Mouse (Mus musculus): ENCODE data around the gene Egfl7. TPM values are rescaled to one million over a fixed set of nuclear protein-coding genes. Genes with fewer than 3 reads are reported as not detected.

The Egfl7 gene
- polyA plus RNA-seq, 1 experiment = 3.6 TPM

- H3K4me1 ChIP-seq (ENCODE audit: control insufficient read depth) = no peaks in the 10 kb centered on the region
- no peaks in the 10 kb centered on the region for H3K27me3 ChIP-seq (ENCODE audit: control insufficient read depth)
- no peaks in the 10 kb centered on the region for H3K9me3 ChIP-seq (ENCODE audit: control insufficient read depth, low read length)
- no peak for TF ChIP-seq GATA1 (IDR thresholded peaks at IDR 0.05; ENCODE audit: low read length)
- no peak overlapping the region for H3K4me3 ChIP-seq (replicated peaks)
- no peaks in the 10 kb centered on the region for H3K36me3 ChIP-seq (ENCODE audit: control insufficient read depth)
These were observed 36.7 kb upstream of the Egfl7 start for GRCm38 (mm10) chr2:26543155-26543554.

DNA sequence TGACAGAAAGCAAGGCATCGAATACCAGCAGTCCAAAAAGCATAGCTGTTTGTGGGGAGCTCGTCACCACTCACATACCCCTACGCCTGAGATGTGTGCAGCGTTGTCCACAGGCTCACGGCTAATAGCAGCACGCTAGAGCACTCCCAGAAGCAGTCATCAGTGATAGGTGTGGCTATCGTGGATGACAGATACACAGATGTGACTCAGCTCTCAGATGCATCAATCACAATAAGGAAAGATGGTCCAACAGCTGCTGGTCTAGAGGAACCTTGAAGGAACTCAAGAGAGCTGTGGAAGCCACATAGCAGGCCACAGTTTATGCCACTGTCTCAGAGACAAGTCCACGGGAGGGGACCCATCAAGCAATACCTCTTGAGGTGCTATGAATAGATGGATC lies 36.0 kb upstream of the Egfl7 start:
- TF ChIP-seq TAL1 (IDR thresholded peaks at IDR 0.05; ENCODE audit: low read length) (no peak), GATA1 (IDR thresholded peaks at IDR 0.05; ENCODE audit: low read length) (no peak)
- no peak overlapping the region for H3K4me3 ChIP-seq (replicated peaks)
- H3K9me3 ChIP-seq (ENCODE audit: control insufficient read depth, low read length) = no peaks in the 10 kb centered on the region
- H3K4me1 ChIP-seq (ENCODE audit: control insufficient read depth) = no peaks in the 10 kb centered on the region
- H3K27me3 ChIP-seq (ENCODE audit: control insufficient read depth) = no peaks in the 10 kb centered on the region
- no peaks in the 10 kb centered on the region for H3K36me3 ChIP-seq (ENCODE audit: control insufficient read depth)

- no peak for TF ChIP-seq GATA1 (IDR thresholded peaks at IDR 0.05; ENCODE audit: low read length)
- no peak for TF ChIP-seq TAL1 (IDR thresholded peaks at IDR 0.05; ENCODE audit: low read length)
These were observed 35.5 kb upstream of the Egfl7 start for GRCm38 (mm10) chr2:26544265-26544664.

DNA sequence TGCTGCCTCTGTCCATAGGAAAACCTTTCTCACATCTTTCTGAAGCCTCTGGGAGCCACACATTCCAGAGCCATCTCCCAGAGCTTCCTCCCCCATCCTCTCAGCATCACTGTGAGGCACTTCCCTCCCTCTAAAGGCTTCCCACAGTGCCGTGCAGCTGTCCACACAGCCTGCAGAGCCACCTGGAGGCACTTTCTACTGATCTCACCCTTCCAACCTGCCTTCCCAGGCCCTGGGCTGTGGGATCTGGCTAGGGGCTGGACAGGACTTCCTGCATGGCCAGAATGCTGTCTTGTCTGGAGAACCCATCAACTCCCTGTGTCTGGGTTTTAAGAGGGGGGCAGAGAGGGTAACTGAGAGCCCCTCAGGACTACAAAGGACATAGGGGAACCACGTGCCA lies 32.3 kb upstream of the Egfl7 start:
- H3K4me1 ChIP-seq (ENCODE audit: control insufficient read depth) = no peaks in the 10 kb centered on the region
- H3K27me3 ChIP-seq (ENCODE audit: control insufficient read depth) = no peaks in the 10 kb centered on the region

More at GRCm38 (mm10) chr2:26544265-26544664, 35.5 kb upstream of the Egfl7 start:
- Histone ChIP-seq H3K9me3 (ENCODE audit: control insufficient read depth, low read length) (no peaks in the 10 kb centered on the region), H3K4me3 (replicated peaks) (no peak overlapping the region), H3K4me1 (ENCODE audit: control insufficient read depth) (no peaks in the 10 kb centered on the region), H3K36me3 (ENCODE audit: control insufficient read depth) (no peaks in the 10 kb centered on the region), H3K27me3 (ENCODE audit: control insufficient read depth) (no peaks in the 10 kb centered on the region)

DNA sequence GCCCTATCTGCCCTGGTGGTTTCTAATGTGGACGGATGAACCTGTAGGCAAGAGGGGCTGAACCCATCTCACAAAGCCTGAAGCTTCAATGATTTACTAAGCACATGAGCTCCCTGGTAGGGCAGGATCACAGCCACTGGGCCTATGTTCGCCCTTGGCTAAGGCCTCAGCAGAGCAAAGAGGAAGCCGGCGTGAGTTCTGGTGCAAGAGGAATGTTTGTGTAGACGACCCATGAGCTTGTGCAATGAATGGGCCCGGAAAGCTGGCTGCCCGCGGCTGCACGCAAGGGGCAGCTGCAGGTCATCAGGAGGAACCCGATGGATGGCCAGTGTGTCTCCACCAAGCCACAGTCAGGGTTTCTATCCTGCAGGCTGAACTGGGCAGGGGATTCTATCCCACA lies 30.0 kb upstream of the Egfl7 start:
- TF ChIP-seq TAL1 (IDR thresholded peaks at IDR 0.05; ENCODE audit: low read length) (no peak), GATA1 (IDR thresholded peaks at IDR 0.05; ENCODE audit: low read length) (no peak)
- Histone ChIP-seq H3K9me3 (ENCODE audit: control insufficient read depth, low read length) (no peaks in the 10 kb centered on the region), H3K36me3 (ENCODE audit: control insufficient read depth) (no peaks in the 10 kb centered on the region), H3K4me3 (replicated peaks) (no peak overlapping the region), H3K27me3 (ENCODE audit: control insufficient read depth) (no peaks in the 10 kb centered on the region), H3K4me1 (ENCODE audit: control insufficient read depth) (no peaks in the 10 kb centered on the region; the same call in 1 of the 2 replicates)

More for the DNA sequence above, 32.3 kb upstream of the Egfl7 start:
- Histone ChIP-seq H3K9me3 (ENCODE audit: control insufficient read depth, low read length) (no peaks in the 10 kb centered on the region), H3K36me3 (ENCODE audit: control insufficient read depth) (no peaks in the 10 kb centered on the region), H3K4me3 (replicated peaks) (no peak overlapping the region)
- TF ChIP-seq GATA1 (IDR thresholded peaks at IDR 0.05; ENCODE audit: low read length) (no peak), TAL1 (IDR thresholded peaks at IDR 0.05; ENCODE audit: low read length) (no peak)

GRCm38 (mm10) chr2:26550205-26550604 lies 29.6 kb upstream of the Egfl7 start:
- H3K4me1 ChIP-seq (ENCODE audit: control insufficient read depth) = no peaks in the 10 kb centered on the region; the same call in 1 of the 2 replicates
- H3K4me3 ChIP-seq (replicated peaks) = no peak overlapping the region

GRCm38 (mm10) chr2:26550777-26551176 lies 29.0 kb upstream of the Egfl7 start:
- no peaks in the 10 kb centered on the region for H3K27me3 ChIP-seq (ENCODE audit: control insufficient read depth)
- H3K9me3 ChIP-seq (ENCODE audit: control insufficient read depth, low read length) = no peaks in the 10 kb centered on the region
- H3K4me3 ChIP-seq (replicated peaks) = no peak overlapping the region
- H3K36me3 ChIP-seq (ENCODE audit: control insufficient read depth) = no peaks in the 10 kb centered on the region
- no peaks in the 10 kb centered on the region; the same call in 1 of the 2 replicates for H3K4me1 ChIP-seq (ENCODE audit: control insufficient read depth)
- TF ChIP-seq GATA1 (IDR thresholded peaks at IDR 0.05; ENCODE audit: low read length) = no peak
- no peak for TF ChIP-seq TAL1 (IDR thresholded peaks at IDR 0.05; ENCODE audit: low read length)

More at GRCm38 (mm10) chr2:26550205-26550604, 29.6 kb upstream of the Egfl7 start:
- TF ChIP-seq TAL1 (IDR thresholded peaks at IDR 0.05; ENCODE audit: low read length) (no peak), GATA1 (IDR thresholded peaks at IDR 0.05; ENCODE audit: low read length) (no peak)
- Histone ChIP-seq H3K9me3 (ENCODE audit: control insufficient read depth, low read length) (no peaks in the 10 kb centered on the region), H3K27me3 (ENCODE audit: control insufficient read depth) (no peaks in the 10 kb centered on the region), H3K36me3 (ENCODE audit: control insufficient read depth) (no peaks in the 10 kb centered on the region)

DNA sequence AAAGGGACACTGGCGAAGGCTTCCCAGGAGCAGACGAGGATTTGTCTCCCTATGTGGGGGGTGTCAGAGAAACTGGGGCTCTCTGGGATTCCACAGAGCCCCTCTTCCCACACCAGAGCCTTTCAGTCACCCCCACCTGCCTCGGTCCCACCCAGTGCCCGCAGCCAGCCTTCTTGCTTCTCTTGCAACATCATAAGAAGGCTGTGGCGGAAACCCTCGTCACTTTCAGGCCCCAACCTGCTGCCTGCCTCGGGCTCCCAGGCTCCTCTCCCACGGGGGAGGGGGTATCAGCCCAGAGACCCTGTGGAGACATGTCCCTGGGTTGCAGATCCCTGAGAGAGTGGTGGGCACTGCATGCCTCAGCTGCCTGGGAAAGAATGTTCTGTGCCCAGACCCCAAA lies 28.4 kb upstream of the Egfl7 start:
- H3K4me1 ChIP-seq (ENCODE audit: control insufficient read depth) = no peaks in the 10 kb centered on the region; the same call in 1 of the 2 replicates
- no peaks in the 10 kb centered on the region for H3K27me3 ChIP-seq (ENCODE audit: control insufficient read depth)

GRCm38 (mm10) chr2:26552066-26552465 lies 27.7 kb upstream of the Egfl7 start:
- Histone ChIP-seq H3K9me3 (ENCODE audit: control insufficient read depth, low read length) (no peaks in the 10 kb centered on the region), H3K27me3 (ENCODE audit: control insufficient read depth) (no peaks in the 10 kb centered on the region), H3K36me3 (ENCODE audit: control insufficient read depth) (no peaks in the 10 kb centered on the region), H3K4me3 (replicated peaks) (no peak overlapping the region), H3K4me1 (ENCODE audit: control insufficient read depth) (no peaks in the 10 kb centered on the region; the same call in 1 of the 2 replicates)
- TF ChIP-seq GATA1 (IDR thresholded peaks at IDR 0.05; ENCODE audit: low read length) (no peak), TAL1 (IDR thresholded peaks at IDR 0.05; ENCODE audit: low read length) (no peak)

More for the DNA sequence above, 28.4 kb upstream of the Egfl7 start:
- Histone ChIP-seq H3K4me3 (replicated peaks) (no peak overlapping the region), H3K36me3 (ENCODE audit: control insufficient read depth) (no peaks in the 10 kb centered on the region), H3K9me3 (ENCODE audit: control insufficient read depth, low read length) (no peaks in the 10 kb centered on the region)
- TF ChIP-seq GATA1 (IDR thresholded peaks at IDR 0.05; ENCODE audit: low read length) (no peak), TAL1 (IDR thresholded peaks at IDR 0.05; ENCODE audit: low read length) (no peak)

DNA sequence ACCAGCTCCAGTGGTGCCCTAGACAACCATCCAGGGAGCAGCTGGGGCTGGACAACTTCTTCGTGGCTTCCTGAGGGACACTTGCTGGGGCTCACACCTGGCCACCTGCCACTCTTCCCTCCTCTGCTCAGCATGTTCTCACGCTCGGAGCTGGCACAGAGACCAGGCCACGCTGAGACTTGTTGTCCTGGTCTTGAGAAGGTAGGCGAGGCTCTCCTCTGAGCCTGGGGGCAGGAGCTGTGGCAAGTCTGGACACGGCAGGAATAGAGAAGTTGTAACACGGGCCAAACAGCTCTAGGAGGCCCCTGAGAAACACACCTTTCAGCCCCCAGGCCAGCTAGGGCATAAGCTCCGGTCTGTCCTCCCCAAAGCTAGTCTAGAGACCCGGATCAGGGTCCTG lies 25.9 kb upstream of the Egfl7 start:
- TF ChIP-seq GATA1 (IDR thresholded peaks at IDR 0.05; ENCODE audit: low read length) (no peak), TAL1 (IDR thresholded peaks at IDR 0.05; ENCODE audit: low read length) (no peak)

More for the DNA sequence above, 25.9 kb upstream of the Egfl7 start:
- no peaks in the 10 kb centered on the region for H3K36me3 ChIP-seq (ENCODE audit: control insufficient read depth)
- H3K9me3 ChIP-seq (ENCODE audit: control insufficient read depth, low read length) = no peaks in the 10 kb centered on the region
- H3K4me1 ChIP-seq (ENCODE audit: control insufficient read depth) = no peaks in the 10 kb centered on the region; the same call in 1 of the 2 replicates
- no peak overlapping the region for H3K4me3 ChIP-seq (replicated peaks)
- no peaks in the 10 kb centered on the region for H3K27me3 ChIP-seq (ENCODE audit: control insufficient read depth)
